Mouse (Mus musculus) bone marrow macrophage, adult 2 months (primary cell): ENCODE measurements around the gene Rpl31. TPM values are rescaled to one million over a fixed set of nuclear protein-coding genes. Genes with fewer than 3 reads are reported as not detected.

Source experiments
- H3K27ac ChIP-seq: 2 replicates; pipeline ENCODE4 v1.5.1; 2012; ENCODE audit warnings: low read depth, low read length; ENCODE audit not compliant: insufficient read depth
- H3K4me1 ChIP-seq: 2 replicates; pipeline ENCODE4 v1.6.1; 2012; ENCODE audit warnings: low read length; ENCODE audit not compliant: control insufficient read depth, insufficient read depth
- H3K4me3 ChIP-seq: 2 replicates; pipeline ENCODE4 v1.5.1; 2012; ENCODE audit warnings: mild to moderate bottlenecking, low read length, moderate library complexity; ENCODE audit not compliant: insufficient read depth
- CTCF ChIP-seq: IDR thresholded peaks from 2 replicates; pipeline ENCODE4 v1.5.1; 2012; ENCODE audit warnings: low read depth, mild to moderate bottlenecking, low read length, moderate library complexity
- POLR2A ChIP-seq: IDR thresholded peaks from 2 replicates; pipeline ENCODE4 v1.6.1; 2012; ENCODE audit warnings: mild to moderate bottlenecking, low read depth, low read length, borderline replicate concordance
- polyA plus RNA-seq: library from polyadenylated mRNA; stranded (reverse); fragments of >200 nt; gene quantifications from 2 replicates; pipeline ENCODE4 v1.2.4, GENCODE M21; 2012; ENCODE audit not compliant: missing spikeins, insufficient read depth, insufficient read length

Rpl31 gene
- polyA plus RNA-seq, result 950 and 963 TPM in 2 replicates

DNA sequence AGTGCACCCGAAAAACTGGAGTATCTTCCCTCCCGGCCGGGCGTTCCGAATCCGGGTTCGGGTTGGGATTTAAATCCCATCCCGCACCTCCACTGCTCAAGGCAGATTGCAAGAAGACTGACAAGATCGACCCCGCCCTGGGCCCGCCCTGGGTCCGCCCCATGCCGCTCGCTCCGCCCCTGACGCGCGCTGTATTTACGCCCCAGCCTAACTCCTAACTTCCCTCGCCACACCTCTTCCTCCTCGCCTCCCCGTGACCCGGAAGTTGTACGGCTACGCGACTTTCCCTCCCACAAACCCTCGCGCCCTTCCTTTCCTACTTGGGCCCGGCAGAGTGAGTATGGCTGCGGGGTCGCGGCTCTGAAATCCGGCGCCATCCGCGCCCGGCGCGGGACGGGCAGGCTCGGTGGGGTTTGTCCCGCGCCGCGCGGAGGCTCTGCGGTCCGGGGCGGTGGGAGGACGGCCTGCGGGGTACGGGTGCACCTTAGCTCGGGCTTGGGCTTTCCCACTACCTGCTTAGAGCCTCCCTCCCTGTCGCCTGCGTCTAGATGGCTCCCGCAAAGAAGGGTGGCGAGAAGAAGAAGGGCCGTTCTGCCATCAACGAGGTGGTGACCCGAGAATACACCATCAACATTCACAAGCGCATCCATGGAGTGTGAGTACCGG lies at the start of gene Rpl31:
Gene Rpl31 (plus strand): TSS at position 242 of the 666 bp plus-strand sequence.
- H3K4me3 ChIP-seq, result peak within 1 kb of the TSS; percentile 95

DNA sequence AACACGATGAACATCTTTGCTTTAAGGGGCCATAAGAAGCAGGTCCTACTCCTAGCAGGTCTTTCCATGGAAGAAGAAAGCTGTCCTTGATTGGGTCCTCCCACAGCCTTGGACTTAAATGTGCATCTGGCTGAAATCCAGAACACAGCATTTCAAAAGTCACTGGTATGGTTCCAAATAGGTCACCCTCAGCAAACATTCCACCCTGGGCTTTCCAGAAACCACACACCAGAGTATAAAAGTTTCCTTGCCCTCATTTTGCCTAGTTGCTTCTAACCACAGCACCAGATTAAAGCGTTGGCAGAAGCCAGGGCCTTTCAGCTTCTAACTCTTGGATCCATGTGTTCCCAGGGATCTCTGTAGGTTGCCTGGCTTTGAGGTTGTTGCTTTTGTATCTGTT lies 49.7 kb upstream of the Rpl31 start:
- Histone ChIP-seq H3K4me1 (peaks cover 49% of the 10 kb centered on the region), H3K4me3 (no peak overlapping the region), H3K27ac (no peak overlapping the region)
- no peak for TF ChIP-seq POLR2A
- no peak for TF ChIP-seq CTCF

More for the DNA sequence above, at the start of gene Rpl31:
- H3K27ac ChIP-seq, result peak within 1 kb of the TSS; percentile 56
- no peak for TF ChIP-seq CTCF
- no peak for TF ChIP-seq POLR2A
- H3K4me1 ChIP-seq, result peaks cover 13% of the 10 kb centered on the region

DNA sequence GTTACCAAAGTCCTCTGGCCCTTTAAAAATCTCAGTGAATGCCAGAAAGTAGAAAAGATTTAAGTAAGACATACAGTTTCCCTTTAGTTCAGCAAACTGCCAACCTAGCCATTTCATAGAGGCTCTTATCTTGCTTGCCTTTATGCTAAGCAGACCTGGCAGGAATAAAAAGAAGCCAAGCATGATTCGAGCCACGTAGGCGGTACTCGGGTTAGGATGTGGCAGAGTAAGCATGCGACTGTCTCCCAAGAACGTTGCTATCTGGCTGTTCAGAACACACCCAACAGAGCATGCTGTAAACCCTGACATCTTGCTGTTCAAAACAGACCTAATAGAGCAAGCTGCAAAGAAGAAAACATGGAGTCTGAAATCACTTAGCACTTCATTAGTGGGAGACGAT lies 48.8 kb upstream of the Rpl31 start:
- Histone ChIP-seq H3K4me3 (no peak overlapping the region), H3K27ac (no peak overlapping the region), H3K4me1 (peaks cover 42% of the 10 kb centered on the region)
- TF ChIP-seq CTCF (no peak), POLR2A (no peak)

DNA sequence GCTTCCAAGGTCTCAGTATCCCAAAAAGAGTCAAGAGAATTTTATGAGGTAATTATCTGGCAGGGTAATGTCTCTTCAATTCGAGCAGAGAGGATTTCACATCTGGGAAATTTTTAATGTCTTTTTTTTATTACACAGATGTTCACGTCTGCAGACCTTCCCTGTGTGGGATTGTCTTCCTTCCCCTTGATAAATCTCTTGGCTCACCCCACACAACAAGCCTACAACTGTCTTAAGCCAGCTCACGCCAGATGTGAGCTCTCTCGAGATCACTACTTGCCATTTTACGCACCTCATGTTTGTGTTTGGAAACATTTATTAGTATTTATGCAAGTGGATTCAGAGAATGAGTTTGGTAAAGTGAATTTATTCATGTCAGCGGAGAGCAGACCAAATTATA lies 45.7 kb upstream of the Rpl31 start:
- no peak overlapping the region for H3K4me3 ChIP-seq
- H3K4me1 ChIP-seq, result peaks cover 35% of the 10 kb centered on the region
- H3K27ac ChIP-seq, result peak overlapping the region; percentile 33; the same call in 1 of the 2 replicates
- TF ChIP-seq CTCF (no peak), POLR2A (no peak)

DNA sequence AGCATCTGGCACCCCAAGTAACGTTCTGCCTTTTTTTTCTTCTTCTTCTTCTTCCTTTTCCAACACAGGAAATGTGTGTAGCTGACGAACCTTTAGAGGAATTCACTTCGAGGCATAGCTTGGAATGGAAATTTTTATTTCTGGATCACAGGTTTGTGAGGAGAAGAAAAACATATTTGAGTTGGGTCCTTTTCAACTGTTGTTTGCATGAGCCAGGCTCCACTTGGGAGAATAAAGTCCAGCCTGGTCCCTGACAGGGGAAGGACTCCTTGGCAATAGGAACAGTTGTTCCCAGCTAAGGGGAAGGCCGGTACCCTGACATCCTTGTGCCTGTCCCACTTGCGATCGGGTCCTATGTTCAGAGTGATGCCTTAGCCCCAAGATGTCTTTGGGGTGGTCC lies 42.4 kb upstream of the Rpl31 start:
- TF ChIP-seq POLR2A (no peak), CTCF (no peak)
- no peak overlapping the region for H3K4me3 ChIP-seq
- no peak overlapping the region for H3K27ac ChIP-seq

DNA sequence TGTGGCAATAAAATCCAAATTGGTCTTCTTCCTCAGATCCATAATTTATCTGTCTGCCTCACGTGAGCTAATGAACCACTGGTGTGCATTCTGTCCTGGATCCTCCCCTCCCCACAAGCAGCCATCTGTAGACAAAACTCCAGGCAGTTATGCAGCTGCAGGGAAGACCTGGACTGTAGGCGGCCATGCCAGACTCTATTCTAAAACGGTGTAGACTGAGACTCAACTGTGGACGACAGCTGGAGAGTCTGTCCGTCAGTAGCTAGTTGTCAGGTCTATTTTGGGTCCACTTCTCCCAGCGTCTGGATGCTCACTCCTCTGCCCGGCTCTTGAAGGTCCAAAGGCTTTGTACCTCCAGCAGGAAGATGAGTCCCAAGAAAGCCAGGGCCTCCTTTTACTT lies 40.1 kb upstream of the Rpl31 start:
- no peak for TF ChIP-seq CTCF
- no peak for TF ChIP-seq POLR2A
- no peak overlapping the region for H3K4me3 ChIP-seq

More for the DNA sequence above, 42.4 kb upstream of the Rpl31 start:
- peaks cover 14% of the 10 kb centered on the region for H3K4me1 ChIP-seq

DNA sequence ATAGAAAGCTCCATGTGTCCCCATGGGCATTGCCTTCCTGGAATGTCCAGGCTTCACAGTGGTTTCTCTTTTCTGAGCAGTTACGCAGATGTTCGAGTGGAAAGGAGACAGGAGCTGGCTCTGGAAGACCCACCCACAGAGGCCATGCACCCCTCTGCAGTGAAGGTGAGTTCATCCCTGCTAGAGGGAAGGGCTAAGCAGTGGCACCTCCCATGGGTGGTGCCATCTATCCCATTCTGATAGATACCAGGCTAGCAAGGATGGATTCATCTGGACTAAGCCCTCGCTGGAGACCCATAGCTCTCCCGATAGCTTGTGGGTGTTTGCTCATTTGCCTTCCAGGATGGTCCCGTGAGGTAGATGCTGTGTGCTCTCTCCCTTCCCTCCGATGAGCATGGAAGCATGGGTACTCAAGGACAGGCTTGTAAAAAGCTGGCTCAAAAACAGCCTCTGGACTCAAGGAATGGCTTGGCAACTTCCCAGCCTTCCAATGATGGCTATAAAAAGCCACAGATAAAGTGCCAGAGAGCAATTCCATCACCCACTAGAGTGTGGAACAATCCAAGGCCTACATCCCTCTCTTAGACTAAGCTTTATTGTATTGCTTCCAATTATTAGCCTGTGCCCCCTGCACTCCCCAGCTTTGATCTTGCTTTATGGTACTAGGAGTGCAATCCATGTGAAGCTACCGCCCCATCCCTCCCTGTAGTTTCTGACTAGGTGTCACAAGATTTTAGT lies 36.6 kb upstream of the Rpl31 start:
- Histone ChIP-seq H3K27ac (no peak overlapping the region), H3K4me1 (no peaks in the 10 kb centered on the region), H3K4me3 (no peak overlapping the region)
- TF ChIP-seq POLR2A (no peak), CTCF (no peak)

More for the DNA sequence above, 40.1 kb upstream of the Rpl31 start:
- no peaks in the 10 kb centered on the region for H3K4me1 ChIP-seq
- no peak overlapping the region for H3K27ac ChIP-seq

DNA sequence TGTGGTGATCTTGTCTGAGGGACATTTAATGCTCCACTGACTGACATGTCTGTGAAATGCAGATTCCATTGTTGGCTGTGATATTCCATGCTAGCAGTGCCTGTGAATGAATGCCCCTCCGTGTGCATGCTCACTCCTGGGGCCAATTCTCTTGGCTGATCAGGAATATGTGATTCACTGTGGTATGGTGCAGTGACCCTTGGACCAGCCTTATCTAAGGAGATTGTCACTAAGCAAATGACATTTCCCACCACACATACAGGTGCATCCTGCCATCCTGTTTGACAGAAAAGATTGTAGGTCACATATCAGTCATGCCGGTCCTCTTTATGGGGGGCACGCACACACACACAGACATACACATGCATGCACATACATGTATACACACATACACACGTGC lies 35.2 kb upstream of the Rpl31 start:
- Histone ChIP-seq H3K4me3 (no peak overlapping the region), H3K27ac (no peak overlapping the region)
- no peak for TF ChIP-seq POLR2A
- no peak for TF ChIP-seq CTCF

DNA sequence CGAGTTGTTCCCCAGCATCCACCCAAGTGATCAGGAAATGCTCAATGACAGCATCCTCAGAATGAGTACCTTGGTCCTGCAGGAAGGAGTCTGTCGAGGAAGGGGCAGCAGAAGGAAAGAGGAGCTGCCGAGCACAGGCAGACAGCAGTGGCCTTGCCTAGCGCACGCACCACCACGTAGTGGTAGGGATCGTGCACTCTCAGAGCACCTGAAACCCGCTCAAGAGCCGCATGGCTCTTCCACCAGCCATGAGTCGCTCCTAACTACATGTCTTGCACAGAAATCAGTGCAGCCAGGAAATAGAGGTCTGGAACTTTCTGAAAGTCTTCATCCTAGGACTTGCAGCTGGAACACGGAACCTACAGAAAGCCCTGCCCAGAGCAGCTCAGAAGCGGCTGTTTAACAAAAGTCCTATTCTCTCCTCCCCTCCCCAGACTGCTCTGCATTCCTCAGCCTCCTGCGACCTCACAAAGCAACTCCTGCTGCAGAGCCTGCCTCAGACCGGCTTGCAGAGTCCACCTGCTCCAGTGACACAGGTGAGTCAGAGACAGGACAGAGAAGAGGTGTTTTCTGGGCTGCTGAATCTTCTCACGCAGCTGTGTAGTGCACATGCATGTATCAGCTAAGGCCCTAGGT lies 32.0 kb upstream of the Rpl31 start:
- no peak overlapping the region for H3K27ac ChIP-seq
- no peak for TF ChIP-seq CTCF
- TF ChIP-seq POLR2A, result no peak
- no peak overlapping the region for H3K4me3 ChIP-seq
- H3K4me1 ChIP-seq, result no peaks in the 10 kb centered on the region

More for the DNA sequence above, 35.2 kb upstream of the Rpl31 start:
- H3K4me1 ChIP-seq, result no peaks in the 10 kb centered on the region
